Mouse (Mus musculus) hindbrain, embryonic 12.5 days (tissue): ENCODE data around the gene Aicda. TPM values are rescaled to one million over a fixed set of nuclear protein-coding genes. Genes with fewer than 3 reads are reported as not detected.
"Not testable (repeated sequence)": the region's sequence is repeated elsewhere in the genome, so short reads cannot be mapped to it uniquely, and the experiment has no call there.

Experiments used
- ATAC-seq: fragments of 200-750 bp; cut with Nextera tagmentation; 2 replicates; pipeline ENCODE4 v1.8.0; 2017; ENCODE audit warnings: moderate TSS enrichment; ENCODE audit not compliant: low FRiP score
- H3K27ac ChIP-seq: fragments of 300-500 bp; sonication (generic); 2 replicates; pipeline ENCODE4 v1.5.1; 2016; ENCODE audit warnings: mild to moderate bottlenecking
- H3K27me3 ChIP-seq: fragments of 300-500 bp; sonication (generic); 2 replicates; pipeline ENCODE4 v1.6.1; 2016; ENCODE audit warnings: mild to moderate bottlenecking
- H3K36me3 ChIP-seq: fragments of 300-500 bp; sonication (generic); 2 replicates; pipeline ENCODE4 v1.6.1; 2016; ENCODE audit warnings: mild to moderate bottlenecking
- H3K4me1 ChIP-seq: fragments of 300-500 bp; sonication (generic); 2 replicates; pipeline ENCODE4 v1.6.1; 2016
- H3K4me2 ChIP-seq: fragments of 300-500 bp; sonication (generic); replicated peaks from 2 replicates; pipeline ENCODE4 v1.6.1; 2016; ENCODE audit warnings: mild to moderate bottlenecking
- H3K4me3 ChIP-seq: fragments of 300-500 bp; sonication (generic); 2 replicates; pipeline ENCODE4 v1.5.1; 2016; ENCODE audit warnings: mild to moderate bottlenecking
- H3K9ac ChIP-seq: fragments of 300-500 bp; sonication (generic); 2 replicates; pipeline ENCODE4 v1.6.1; 2016; ENCODE audit warnings: mild to moderate bottlenecking, moderate library complexity
- H3K9me3 ChIP-seq: fragments of 300-500 bp; sonication (generic); replicated peaks from 2 replicates; pipeline ENCODE4 v1.6.1; 2016; ENCODE audit warnings: mild to moderate bottlenecking
- WGBS: fragments of 180-500 bp; shearing (Covaris S2); methylation state at CpG from one replicate; pipeline ENCODE4 v1.1.7; 2016; 5-methylcytosine and 5-hydroxymethylcytosine counted together
- polyA plus RNA-seq: library from polyadenylated mRNA; unstranded; fragments of >200 nt; fragmentation: Nextera tagmentation; extraction: Ambion mirVana; gene quantifications from 2 replicates; pipeline ENCODE4 v1.2.1, GENCODE M21; 2016

Aicda gene
- 0.15 and 0.61 TPM in 2 replicates for polyA plus RNA-seq

DNA sequence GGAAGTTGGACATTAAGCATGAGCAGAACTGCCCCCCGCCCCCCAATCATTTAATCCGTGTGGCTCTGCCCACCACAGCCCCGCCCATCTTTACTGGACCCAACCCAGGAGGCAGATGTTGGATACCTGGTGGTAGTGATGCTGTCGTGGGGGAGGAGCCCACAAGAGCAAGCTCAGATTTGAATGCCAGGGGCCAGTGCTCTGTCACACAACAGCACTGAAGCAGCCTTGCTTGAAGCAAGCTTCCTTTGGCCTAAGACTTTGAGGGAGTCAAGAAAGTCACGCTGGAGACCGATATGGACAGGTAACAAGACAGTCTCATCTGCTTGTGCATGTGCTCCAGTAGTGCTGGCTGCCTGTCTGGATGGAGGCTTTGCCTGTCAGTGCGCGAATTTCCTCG is at the start of gene Aicda:
Gene Aicda (plus strand): TSS at position 196 of the 400 bp plus-strand sequence.
- 57% methylated on average over 9 of the region's 9 CpGs for WGBS
- Histone ChIP-seq H3K9ac (no peak within 1 kb of the TSS), H3K36me3 (no peaks in the 10 kb centered on the region), H3K4me1 (no peaks in the 10 kb centered on the region), H3K27ac (no peak within 1 kb of the TSS), H3K4me2 (no peak within 1 kb of the TSS), H3K4me3 (no peak within 1 kb of the TSS), H3K9me3 (no peaks in the 10 kb centered on the region), H3K27me3 (no peaks in the 10 kb centered on the region)
- no peak for ATAC-seq

GRCm38 (mm10) chr6:122505041-122505440 is 48.6 kb upstream of the Aicda start:
- no peaks in the 10 kb centered on the region for H3K36me3 ChIP-seq
- H3K4me2 ChIP-seq = no peak overlapping the region
- no peak overlapping the region for H3K27ac ChIP-seq
- WGBS = 72% methylated on average over 4 of the region's 4 CpGs
- H3K9me3 ChIP-seq = no peaks in the 10 kb centered on the region
- no peak for ATAC-seq
- no peak overlapping the region for H3K4me3 ChIP-seq
- H3K9ac ChIP-seq = no peak overlapping the region
- H3K4me1 ChIP-seq = no peaks in the 10 kb centered on the region; the same call in 1 of the 2 replicates
- no peaks in the 10 kb centered on the region for H3K27me3 ChIP-seq

DNA sequence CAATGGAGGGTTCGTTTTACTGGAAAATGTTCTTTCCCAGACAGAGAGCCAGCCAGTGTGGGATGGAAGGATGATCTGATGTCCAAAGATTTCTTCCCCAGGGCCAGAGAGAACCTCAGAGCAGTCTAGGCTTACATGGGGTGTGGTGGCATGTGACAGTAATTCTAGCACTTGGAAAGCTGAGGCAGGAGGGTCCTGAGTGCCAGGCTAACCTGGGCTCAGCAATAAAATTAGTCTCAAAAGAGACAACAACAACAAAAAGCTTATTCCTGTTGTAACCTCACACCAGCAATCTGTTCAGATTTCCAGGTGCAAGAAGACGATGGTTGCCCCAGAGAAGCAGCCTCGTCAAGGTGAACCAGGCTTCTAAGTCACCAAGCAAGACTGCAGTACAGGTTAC is 48.1 kb upstream of the Aicda start, which contains the start of gene Mfap5:
Gene Mfap5 (plus strand): TSS at position 301 of the 400 bp plus-strand sequence.
- no peaks in the 10 kb centered on the region; the same call in 1 of the 2 replicates for H3K4me1 ChIP-seq
- WGBS = 88% methylated on average over 3 of the region's 3 CpGs
- H3K9ac ChIP-seq = no peak within 1 kb of the TSS
- H3K9me3 ChIP-seq = no peaks in the 10 kb centered on the region
- ATAC-seq = no peak
- H3K27ac ChIP-seq = no peak within 1 kb of the TSS
- H3K4me3 ChIP-seq = no peak within 1 kb of the TSS
- no peak within 1 kb of the TSS for H3K4me2 ChIP-seq
- H3K27me3 ChIP-seq = no peaks in the 10 kb centered on the region
- H3K36me3 ChIP-seq = no peaks in the 10 kb centered on the region

DNA sequence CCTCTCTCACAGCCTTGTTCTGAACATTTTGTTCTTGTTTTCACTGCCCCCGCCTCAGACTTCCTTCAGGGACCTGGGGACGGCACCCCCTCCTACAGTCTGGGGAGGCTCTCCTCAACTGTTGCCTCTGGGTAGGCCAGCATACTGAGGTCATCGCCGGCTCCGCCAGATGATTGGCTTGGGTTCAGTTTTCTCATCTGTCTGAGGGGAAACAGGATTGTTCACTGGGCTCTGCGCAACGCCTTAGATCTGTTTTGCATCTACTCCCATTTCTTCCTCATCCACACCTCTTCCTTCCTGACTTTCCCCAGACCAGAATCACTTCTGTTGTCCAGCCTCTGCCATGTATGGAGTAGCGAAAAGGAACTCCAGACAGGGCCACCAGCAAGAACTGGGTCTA is 45.1 kb upstream of the Aicda start:
- no peak for ATAC-seq
- 86% methylated on average over 8 of the region's 8 CpGs for WGBS
- no peak overlapping the region for H3K4me2 ChIP-seq
- H3K9me3 ChIP-seq = no peaks in the 10 kb centered on the region
- H3K4me1 ChIP-seq = no peaks in the 10 kb centered on the region; the same call in 1 of the 2 replicates
- no peaks in the 10 kb centered on the region for H3K36me3 ChIP-seq
- H3K27ac ChIP-seq = no peak overlapping the region
- no peak overlapping the region for H3K4me3 ChIP-seq
- no peaks in the 10 kb centered on the region for H3K27me3 ChIP-seq
- no peak overlapping the region for H3K9ac ChIP-seq

DNA sequence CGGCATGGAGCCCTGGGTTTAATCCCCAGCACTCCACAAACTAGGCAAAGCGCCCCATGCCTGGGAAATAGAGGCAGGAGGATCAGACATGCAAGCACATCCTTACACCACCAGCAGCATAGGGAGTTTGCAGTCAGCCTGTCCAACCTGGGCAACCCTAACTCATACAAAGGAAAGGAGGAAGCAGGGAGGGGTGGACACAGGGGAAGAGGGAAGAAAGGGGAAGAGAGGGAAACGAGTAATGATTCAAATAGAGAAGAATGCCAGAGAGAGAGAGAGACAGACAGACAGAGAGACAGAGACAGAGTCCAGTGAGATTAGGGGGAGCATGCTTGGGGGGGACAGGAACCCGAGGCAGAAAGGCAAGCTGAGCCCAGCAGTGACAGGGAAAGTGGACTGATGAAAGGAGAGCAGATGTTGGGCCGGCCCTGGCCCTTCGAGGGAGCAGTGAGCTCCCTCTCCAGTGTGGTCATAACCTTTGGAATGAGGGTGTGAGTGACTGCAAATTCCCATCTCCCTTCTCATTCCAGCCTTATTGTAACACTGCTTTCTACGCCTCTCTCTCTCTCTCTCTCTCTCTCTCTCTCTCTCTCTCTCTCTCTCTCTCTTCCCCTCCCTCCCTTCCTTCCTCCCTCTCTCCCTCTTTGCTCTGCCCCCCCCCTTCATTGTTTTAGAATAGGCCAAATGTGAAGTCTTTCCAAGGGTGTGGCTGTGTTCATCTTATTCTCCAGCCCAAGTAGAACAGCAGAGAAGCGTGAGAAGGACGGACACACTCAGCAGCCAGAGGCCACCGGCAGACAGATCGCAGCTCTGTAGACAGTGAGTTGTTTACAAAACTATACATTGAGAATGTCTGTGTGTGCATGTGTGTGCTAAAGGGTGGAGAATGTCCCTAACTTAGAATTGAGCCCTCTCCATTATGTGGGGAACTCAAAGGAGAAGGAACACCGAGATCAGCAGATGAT is 40.4 kb upstream of the Aicda start:
- WGBS = 63% methylated on average over 12 of the region's 12 CpGs
- no peak overlapping the region for H3K27ac ChIP-seq

DNA sequence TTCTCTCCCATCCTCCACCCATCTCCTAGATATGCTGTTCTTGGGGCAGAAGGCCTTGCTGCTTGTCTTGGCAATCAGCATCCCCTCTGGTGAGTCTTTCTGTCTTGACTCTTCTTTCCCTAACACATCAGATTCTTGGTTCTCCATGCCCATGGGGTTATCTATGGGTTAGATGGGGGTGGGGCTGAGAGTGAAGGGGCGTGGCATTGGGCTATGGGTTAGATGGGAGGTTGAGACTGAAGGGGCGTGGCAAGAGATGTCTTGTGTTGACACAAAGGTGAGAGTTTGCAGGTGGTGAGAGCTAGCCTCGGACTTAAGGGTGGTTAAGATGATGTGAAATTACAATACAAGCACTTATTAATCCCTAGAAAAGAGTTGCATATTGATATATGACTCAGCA is 39.3 kb upstream of the Aicda start:
- ATAC-seq = no peak
- Histone ChIP-seq H3K27me3 (no peaks in the 10 kb centered on the region), H3K36me3 (no peaks in the 10 kb centered on the region), H3K4me3 (no peak overlapping the region), H3K4me1 (no peaks in the 10 kb centered on the region), H3K4me2 (no peak overlapping the region), H3K27ac (no peak overlapping the region), H3K9ac (no peak overlapping the region), H3K9me3 (no peaks in the 10 kb centered on the region)
- WGBS = 85% methylated on average over 3 of the region's 3 CpGs

More for the DNA sequence above, 40.4 kb upstream of the Aicda start:
- no peak for ATAC-seq
- Histone ChIP-seq H3K36me3 (no peaks in the 10 kb centered on the region), H3K27me3 (no peaks in the 10 kb centered on the region), H3K4me1 (no peaks in the 10 kb centered on the region; the same call in 1 of the 2 replicates), H3K4me2 (no peak overlapping the region), H3K9ac (no peak overlapping the region), H3K9me3 (no peaks in the 10 kb centered on the region), H3K4me3 (no peak overlapping the region)

DNA sequence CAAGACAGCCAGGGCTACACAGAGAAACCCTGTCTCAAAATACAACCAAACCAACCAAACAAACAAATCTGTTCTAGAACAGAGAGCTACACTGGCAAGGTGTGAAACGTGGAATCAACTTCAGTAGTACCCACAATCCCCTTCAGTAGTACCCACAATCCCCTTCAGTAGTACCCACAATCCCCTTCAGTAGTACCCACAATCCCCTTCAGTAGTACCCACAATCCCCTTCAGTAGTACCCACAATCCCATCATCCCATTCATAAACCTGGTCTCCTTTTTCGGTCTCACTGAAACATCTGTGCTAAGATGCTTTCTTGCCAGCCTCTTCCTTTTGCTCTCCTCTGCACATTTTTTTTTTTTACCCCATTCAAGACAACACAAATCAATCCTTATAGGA is 37.8 kb upstream of the Aicda start:
- H3K9ac ChIP-seq, H3K27me3 ChIP-seq, H3K4me3 ChIP-seq, H3K4me2 ChIP-seq, H3K4me1 ChIP-seq, H3K36me3 ChIP-seq, H3K27ac ChIP-seq, H3K9me3 ChIP-seq, ATAC-seq: not testable (repeated sequence)
- 87% methylated on average over 2 of the region's 2 CpGs for WGBS

DNA sequence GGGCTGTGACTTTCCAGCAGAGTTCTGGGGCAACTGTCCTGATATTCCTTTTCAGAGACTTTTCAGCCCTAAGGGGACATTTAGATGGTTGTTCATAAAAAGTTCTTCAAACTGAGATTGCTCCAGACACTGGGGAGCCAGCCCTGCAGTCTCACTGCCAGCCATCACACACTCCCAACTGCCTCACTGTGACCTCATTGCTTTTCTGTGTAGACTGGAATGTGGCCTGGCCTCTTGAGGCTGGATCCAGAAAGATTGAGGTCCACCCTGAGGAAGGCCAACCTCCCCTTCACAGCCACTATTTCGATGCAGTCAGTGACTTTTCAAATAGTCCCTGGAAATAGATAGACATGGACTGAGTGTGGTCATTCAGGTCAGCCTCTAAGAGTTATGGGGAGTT is 35.9 kb upstream of the Aicda start:
- no peak overlapping the region for H3K27ac ChIP-seq
- 90% methylated on average over 1 of the region's 1 CpGs for WGBS
- no peak overlapping the region for H3K9ac ChIP-seq
- no peaks in the 10 kb centered on the region for H3K27me3 ChIP-seq
- no peak for ATAC-seq
- H3K9me3 ChIP-seq = no peaks in the 10 kb centered on the region
- H3K36me3 ChIP-seq = no peaks in the 10 kb centered on the region
- no peak overlapping the region for H3K4me3 ChIP-seq
- H3K4me1 ChIP-seq = no peaks in the 10 kb centered on the region; the same call in 1 of the 2 replicates
- no peak overlapping the region for H3K4me2 ChIP-seq

DNA sequence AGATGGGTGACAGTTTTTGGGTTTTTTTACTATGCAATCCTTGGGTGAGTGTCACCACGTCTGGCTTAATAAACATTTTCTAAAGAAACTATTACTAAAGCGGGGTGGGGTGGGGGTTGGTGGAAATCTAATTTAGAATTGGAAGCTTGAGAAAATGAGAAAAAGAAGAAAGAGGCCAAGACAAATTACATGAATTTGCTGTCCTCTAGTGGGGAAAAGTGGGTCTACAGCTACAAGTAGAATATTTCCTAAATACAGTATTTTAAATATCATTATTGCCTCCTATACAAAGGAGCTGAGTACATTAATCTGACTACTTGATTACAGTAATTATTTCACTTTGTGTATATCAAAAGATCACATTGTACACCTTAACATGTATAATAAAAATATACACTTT is 34.2 kb upstream of the Aicda start:
- Histone ChIP-seq H3K9ac (no peak overlapping the region), H3K27me3 (no peaks in the 10 kb centered on the region), H3K36me3 (no peaks in the 10 kb centered on the region), H3K9me3 (no peaks in the 10 kb centered on the region), H3K4me2 (no peak overlapping the region), H3K27ac (no peak overlapping the region), H3K4me1 (no peaks in the 10 kb centered on the region; the same call in 1 of the 2 replicates), H3K4me3 (no peak overlapping the region)
- no peak for ATAC-seq
- WGBS = 39% methylated on average over 2 of the region's 2 CpGs

DNA sequence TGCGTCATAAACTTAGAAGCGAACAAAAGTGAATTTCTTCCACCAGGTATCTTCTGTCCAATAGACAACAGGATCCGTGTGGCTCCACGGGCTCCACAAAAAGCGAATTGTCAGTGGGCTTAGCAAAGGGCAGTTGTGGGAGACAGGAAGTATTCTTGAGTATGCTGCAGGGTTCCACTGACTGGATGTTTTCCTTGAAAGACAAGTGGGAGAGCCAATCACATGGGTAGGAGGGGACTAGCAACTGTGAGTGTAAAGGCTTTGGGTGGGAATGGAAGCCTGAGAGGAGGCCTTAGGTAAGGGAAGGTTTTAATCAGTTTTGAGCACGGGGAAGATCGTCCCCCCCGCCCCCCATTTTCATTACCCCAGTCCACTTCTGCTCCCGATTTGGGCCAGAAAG is 31.0 kb upstream of the Aicda start:
- H3K27me3 ChIP-seq = no peaks in the 10 kb centered on the region
- H3K9ac ChIP-seq = no peak overlapping the region
- peak; percentile 58; the same call in 1 of the 2 replicates for ATAC-seq
- no peaks in the 10 kb centered on the region for H3K9me3 ChIP-seq
- H3K4me3 ChIP-seq = no peak overlapping the region
- no peaks in the 10 kb centered on the region; the same call in 1 of the 2 replicates for H3K4me1 ChIP-seq
- no peak overlapping the region for H3K4me2 ChIP-seq
- no peak overlapping the region for H3K27ac ChIP-seq
- no peaks in the 10 kb centered on the region for H3K36me3 ChIP-seq
- 76% methylated on average over 9 of the region's 9 CpGs for WGBS

DNA sequence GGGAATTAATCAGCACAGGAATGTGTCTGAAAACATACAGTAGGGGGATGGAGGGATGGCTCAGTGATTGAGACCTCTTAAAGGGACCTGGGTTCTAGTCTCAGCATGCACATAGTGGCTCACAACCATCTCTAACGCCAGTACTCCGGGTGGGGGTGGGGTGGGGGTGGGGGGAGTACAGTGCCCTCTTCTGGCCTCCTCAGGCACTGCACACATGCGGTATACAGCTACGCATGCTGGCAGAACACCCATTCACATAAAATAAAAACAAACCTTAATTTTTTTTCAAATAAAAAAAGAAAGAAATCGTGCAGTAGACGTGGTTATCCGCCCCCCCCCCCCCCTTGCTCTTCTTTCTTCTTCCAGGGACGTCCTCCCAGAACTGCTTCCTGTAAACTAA is 30.3 kb upstream of the Aicda start:
- H3K9me3 ChIP-seq = no peaks in the 10 kb centered on the region
- no peak overlapping the region for H3K9ac ChIP-seq
- no peaks in the 10 kb centered on the region for H3K36me3 ChIP-seq
- H3K27ac ChIP-seq = no peak overlapping the region
- H3K27me3 ChIP-seq = no peaks in the 10 kb centered on the region
- 80% methylated on average over 8 of the region's 8 CpGs for WGBS
- H3K4me2 ChIP-seq = no peak overlapping the region
- no peaks in the 10 kb centered on the region; the same call in 1 of the 2 replicates for H3K4me1 ChIP-seq
- ATAC-seq = no peak
- no peak overlapping the region for H3K4me3 ChIP-seq

- Histone ChIP-seq H3K4me1 (no peaks in the 10 kb centered on the region; the same call in 1 of the 2 replicates), H3K4me3 (no peak overlapping the region), H3K27me3 (no peaks in the 10 kb centered on the region), H3K9me3 (no peaks in the 10 kb centered on the region), H3K4me2 (no peak overlapping the region), H3K27ac (no peak overlapping the region), H3K36me3 (no peaks in the 10 kb centered on the region), H3K9ac (no peak overlapping the region)
- WGBS = 70% methylated on average over 12 of the region's 12 CpGs
- no peak for ATAC-seq
Measured at GRCm38 (mm10) chr6:122527596-122527995, 26.0 kb upstream of the Aicda start.
